Mouse (Mus musculus): ENCODE measurements around the gene Creld2.

The Creld2 gene

GRCm38 (mm10) chr15:88868024-88868742 is 48.7 kb downstream of the Creld2 start:
- DNase-seq (ENCODE audit: low read depth) = no peak

- DNase-seq (ENCODE audit: low read depth) = no peak
These were observed 51.2 kb downstream of the Creld2 start for GRCm38 (mm10) chr15:88870418-88871185.

- DNase-seq (ENCODE audit: low read depth) = no peak
These were observed 54.6 kb downstream of the Creld2 start for GRCm38 (mm10) chr15:88874061-88874460.

- DNase-seq (ENCODE audit: low read depth) = no peak
These were observed 55.0 kb downstream of the Creld2 start for GRCm38 (mm10) chr15:88874477-88874876.

GRCm38 (mm10) chr15:88875625-88876081 is 56.2 kb downstream of the Creld2 start:
- no peak for DNase-seq (ENCODE audit: low read depth)
